Mouse (Mus musculus) activated CD4-positive, CD25-positive, alpha-beta regulatory T cell, adult 4 months (primary cell): ENCODE data around the gene Cnga3. TPM values are rescaled to one million over a fixed set of nuclear protein-coding genes. Genes with fewer than 3 reads are reported as not detected.

Experiments
- ATAC-seq: one replicate; pipeline ENCODE4 v1.8.0; 2017
- polyA plus RNA-seq, 2 experiments: library from polyadenylated mRNA; unstranded; fragments of 100-300 nt; shearing (Covaris generic); gene quantifications; one replicate each; pipeline ENCODE4 v1.2.1; 2017

The Cnga3 gene
- not detected for polyA plus RNA-seq

DNA sequence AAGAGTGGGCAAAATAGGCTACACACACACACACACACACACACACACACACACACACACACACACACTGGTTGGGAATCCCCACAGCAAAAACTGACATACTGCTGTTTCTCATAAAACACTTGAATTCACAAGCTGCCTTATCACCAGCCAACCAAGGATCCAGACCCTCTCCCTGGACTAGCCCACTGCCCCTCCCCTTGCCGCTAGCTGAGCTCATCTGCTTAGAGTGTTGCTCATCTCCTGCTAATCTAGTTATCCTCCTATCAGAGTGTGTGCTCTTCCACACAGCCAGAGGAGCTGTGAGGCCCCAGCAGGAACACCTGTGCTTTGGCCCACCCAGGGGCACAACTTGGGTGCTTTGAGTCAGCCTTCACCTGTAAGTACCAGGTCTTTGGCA is at the start of gene Cnga3:
Cnga3 (plus strand) TSS at position 291 of the 400 bp plus-strand sequence.
- ATAC-seq, result no peak

DNA sequence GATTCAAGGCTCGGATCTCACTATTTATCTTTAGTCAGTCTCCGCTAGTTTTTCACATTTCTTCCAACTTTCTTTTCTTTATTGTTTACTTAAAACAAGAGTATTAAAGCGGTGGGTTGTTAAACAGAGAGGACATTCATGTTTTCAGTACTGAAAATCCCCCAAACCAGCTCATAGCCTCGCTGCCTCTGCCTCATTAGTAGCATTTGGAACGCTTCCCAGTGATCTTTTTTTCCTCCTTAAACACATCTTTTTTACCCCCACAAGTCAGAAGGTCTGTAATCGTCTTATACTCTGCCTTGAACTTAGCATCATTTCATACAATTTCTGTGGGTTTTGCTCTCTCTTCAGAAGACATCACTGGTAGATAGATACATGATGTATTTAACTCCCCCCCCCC is 48.2 kb upstream of the Cnga3 start:
- no peak for ATAC-seq

- ATAC-seq, result no peak
These were observed 46.3 kb upstream of the Cnga3 start for GRCm38 (mm10) chr1:37167918-37168317.

DNA sequence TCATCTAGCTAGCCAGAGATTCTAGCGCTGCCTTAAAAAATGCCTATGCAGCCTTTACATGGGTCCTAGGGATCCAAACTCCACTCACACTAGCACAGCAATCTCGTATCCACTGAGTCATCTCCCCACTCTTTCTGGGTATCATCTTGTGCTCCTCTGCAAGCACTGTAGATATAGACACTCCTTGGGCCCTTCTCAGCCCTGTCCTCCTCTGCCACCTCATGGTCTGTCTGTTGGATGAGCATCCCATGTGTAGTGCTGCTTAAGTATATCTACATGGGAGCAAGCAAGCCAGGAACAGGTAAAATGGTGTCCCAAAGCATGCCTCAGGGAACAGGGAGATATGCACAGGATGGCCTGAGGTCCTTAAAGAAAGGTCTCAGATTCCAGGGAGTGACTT is 36.4 kb upstream of the Cnga3 start:
- ATAC-seq, result no peak

DNA sequence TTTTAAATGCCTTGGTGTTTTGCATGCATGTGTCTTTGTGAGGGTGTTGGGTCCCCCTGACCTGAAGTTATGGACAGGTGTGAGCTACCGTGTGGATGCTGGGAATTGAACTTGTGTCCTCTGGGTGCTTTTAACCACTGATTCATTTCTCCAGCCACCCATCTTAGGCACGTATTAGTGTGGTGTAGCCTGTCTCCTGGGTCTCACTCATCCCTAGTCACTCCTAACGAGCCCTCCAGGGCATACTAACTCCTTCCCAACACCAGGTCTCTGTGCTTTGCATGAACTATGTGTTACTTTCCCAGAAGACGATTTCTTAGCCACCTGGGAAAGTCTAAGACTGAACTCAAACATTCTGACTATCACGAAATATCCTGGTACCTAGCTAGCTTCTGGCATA is 34.4 kb upstream of the Cnga3 start:
- no peak for ATAC-seq

DNA sequence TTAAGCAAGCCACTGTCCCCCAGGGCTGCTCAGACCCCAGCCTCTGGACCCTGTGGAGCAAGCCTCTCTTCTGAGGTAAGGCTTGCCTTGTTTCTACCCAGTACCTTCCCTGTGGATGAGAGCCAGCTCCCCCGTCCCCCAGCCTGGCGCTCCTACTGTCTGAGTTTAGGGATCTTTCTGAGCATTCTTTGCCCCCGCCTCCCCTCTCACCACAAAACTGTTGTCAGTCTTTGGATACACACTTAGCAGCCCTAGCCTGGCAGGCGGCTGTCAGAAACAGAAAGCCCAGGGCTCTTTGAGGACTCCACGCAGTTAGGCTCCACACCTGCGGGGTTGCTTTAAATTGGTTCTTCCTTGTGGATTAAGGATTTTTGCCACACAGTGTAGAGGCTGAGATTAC is 27.2 kb upstream of the Cnga3 start:
- no peak for ATAC-seq

- no peak for ATAC-seq
These were observed 19.6 kb upstream of the Cnga3 start for GRCm38 (mm10) chr1:37194607-37195006.

DNA sequence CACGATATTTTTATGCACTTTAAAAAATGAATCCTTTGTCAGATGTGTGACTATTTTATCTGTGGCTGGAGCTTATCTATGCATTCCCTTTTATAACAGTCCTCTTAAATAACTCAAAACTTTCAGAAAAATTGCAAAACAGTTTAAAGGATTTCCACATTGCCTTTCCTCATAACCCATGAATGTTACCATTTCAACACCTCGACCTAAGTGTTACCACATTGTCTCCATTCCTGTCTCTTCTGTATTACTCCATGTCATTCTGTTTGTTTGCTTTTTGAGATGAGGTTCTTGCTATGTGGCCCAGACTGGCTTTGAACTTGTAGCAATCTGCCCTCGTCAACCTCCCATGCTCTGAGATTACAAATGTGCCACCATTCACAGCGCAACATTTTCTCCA is 12.8 kb upstream of the Cnga3 start:
- no peak for ATAC-seq

DNA sequence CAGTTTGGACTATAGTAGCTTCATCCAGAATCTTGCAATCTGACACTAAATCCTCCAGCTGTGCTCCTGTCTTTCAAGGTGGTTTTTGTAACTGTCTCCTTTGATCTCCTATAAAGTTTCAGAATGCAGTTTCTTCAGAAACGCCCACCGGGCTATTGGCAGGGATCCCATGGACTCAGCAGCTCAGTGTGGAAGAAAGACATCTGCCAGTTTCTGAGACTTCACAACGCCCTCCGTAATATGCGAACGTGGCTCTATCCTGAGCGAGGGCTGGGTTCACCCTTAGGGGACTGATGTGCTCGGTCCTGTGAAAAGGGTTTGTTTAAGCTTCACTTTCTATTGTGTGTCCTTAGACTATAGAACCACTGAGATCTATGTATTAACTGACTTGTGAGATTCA is 6.5 kb upstream of the Cnga3 start:
- no peak for ATAC-seq

GRCm38 (mm10) chr1:37212375-37212774 is 1.9 kb upstream of the Cnga3 start:
- ATAC-seq, result no peak

DNA sequence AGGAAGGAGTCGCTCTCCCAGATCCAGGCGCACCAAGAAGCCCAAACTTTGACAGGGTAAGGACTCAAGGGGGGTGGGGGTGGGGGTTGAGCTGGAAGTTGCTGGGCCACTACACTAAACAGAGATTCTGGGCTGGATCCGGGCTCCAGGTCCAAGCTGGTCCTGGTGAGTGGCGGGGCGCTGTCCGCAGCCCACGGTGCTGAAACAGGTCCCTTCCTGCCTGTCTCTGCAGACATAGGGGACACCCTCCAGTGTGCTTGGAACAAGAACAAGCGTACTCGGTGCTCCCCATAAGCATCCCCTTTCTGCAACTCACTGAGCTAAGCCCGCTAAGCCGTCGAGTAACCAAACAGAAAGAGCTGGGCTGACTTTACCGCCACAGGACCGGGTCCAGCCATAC is 4.2 kb downstream of the Cnga3 start:
- ATAC-seq, result no peak

DNA sequence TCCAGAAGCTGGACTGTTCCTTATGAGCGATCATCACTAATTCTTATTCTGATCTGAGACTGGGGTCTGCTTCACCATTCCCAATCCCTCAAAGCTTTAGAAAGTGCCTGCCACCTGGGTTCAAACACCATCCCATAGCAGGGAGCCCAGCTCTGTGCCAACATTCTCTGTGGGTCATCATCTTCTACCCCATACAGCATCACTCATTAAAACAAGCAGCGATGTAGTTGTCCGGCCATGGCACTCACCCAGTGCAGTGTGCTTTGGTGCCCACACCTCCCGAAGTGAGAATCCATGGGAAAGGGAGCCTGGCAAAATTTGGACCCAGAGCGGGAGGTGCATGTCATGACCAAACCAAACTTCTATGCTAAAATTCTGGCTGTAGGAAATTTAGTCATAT is 5.4 kb downstream of the Cnga3 start:
- ATAC-seq, result no peak

DNA sequence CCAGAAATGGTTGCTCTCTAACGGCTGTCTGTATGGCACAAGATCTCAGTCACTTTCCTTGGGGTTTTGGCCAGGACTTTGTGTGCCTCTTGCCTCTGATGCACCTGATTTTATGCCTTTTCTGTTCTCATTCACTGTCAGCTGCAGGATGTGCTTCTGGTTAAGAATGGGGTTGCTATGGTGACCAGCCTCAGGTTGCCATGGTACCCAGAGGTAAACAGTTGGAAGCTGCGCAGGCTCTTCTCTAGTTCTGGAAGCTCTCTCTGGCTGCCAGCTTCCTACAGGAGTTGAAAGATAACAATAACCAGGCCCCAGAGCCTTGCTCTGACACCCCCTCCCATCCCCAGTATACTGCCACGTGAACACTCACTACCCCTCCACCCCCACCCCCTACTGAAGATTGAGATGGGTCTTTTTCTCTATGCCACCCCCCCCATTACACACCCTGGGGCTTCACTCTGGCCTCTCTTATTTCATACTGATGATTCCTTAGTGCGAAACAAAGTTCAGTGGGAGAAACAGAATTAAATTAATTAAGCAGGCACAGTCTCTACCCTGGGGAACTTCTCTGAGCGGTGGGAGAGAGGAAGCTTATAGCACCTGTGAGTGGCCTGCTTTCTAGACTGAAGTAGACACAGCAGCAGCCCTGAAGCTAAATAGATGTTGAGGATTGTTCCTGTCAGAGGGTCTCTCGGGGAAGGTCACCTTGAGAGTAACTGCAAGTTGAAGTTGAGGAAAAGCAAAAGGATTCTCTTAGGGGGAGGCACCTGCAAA is 6.1 kb downstream of the Cnga3 start:
- no peak for ATAC-seq

DNA sequence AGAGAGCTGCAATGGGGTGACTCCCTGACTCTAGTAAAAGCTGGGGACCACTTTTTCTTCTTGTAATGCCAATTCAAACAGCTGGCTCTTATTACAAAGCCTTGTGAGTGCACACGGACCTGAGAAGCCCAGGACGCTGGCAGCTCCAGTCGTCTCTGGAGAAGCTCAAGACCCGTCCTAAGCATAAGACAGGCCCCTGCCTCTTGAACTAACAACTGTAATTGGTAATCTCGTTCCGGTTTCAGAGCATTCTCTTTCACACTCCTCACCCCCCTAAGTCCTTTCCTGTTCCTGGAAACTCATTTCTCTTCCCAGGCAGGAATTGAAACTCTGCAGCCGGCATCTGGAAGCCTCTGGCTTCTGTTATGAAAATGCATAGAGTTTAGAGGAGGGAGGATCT is 7.8 kb downstream of the Cnga3 start:
- no peak for ATAC-seq

DNA sequence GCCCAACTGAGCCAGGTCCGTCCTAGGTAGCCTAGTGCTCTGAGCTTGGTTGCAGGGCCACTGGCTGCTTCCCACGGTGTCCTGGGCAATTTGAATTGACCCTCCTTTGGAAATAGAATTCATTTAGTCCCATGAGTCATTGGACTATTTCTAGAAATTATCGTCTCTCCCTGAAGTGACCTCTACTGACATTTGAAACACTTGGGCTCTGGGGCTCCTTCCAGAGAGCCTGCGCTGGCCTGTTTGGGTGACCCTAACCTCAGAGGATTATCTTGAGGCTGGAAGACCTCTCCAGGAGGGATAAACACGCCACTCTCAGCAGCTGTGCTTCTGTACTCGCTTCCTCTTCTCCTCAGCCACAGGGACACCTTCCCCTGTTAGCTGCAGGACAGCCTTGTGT is 16.2 kb downstream of the Cnga3 start:
- no peak for ATAC-seq

GRCm38 (mm10) chr1:37231295-37231701 is 17.1 kb downstream of the Cnga3 start:
- ATAC-seq, result no peak

GRCm38 (mm10) chr1:37239045-37239635 is 24.9 kb downstream of the Cnga3 start:
- ATAC-seq, result no peak

- no peak for ATAC-seq
These were observed 28.0 kb downstream of the Cnga3 start for GRCm38 (mm10) chr1:37242253-37242652.

- ATAC-seq, result no peak
These were observed 32.2 kb downstream of the Cnga3 start for GRCm38 (mm10) chr1:37246476-37246875.

DNA sequence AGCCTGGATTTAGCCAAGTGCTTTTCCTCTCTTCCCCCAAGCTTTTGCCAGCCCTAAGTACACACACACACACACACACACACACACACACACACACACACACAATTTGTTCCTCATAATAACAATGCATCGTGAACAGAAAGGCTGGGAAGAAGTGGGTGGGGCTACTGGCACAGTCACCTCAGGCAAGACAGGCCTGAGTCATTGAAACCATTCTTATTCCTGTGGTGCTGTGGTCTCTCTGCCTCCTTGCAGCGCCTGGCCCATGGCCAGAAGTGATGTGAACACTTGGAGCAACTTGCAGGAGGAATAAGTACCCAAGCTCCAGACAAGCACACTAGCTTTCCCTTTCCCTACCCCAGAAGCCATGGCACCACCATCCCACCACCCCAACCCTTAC is 34.2 kb downstream of the Cnga3 start:
- no peak for ATAC-seq

GRCm38 (mm10) chr1:37250643-37251310 is 36.5 kb downstream of the Cnga3 start:
- ATAC-seq, result no peak

- no peak for ATAC-seq
These were observed 44.2 kb downstream of the Cnga3 start for GRCm38 (mm10) chr1:37258443-37258842.

GRCm38 (mm10) chr1:37272464-37272863 is 58.2 kb downstream of the Cnga3 start:
- peak; percentile 68 for ATAC-seq

DNA sequence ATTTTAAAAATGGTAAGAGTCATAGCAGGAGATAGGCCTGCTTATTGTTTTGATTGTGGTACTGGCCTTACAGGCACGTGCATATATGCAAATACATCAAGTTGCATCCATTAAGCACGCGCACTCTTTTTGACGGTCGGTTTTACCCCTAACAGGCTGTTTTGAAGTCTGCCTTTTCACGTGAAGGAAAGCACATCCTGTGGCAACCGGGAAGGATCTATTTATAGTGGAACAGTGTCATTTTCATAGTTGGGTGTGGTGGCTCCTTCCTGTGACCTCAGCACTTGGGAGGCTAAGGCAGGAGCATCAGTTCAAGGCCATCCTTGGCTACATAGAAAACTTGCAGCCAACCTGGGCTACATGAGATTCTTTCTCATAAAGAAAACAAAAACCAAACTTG is 72.3 kb downstream of the Cnga3 start:
- no peak for ATAC-seq
